Mouse (Mus musculus) forebrain, postnatal 0 days (tissue): Measurements from ENCODE around the gene Pjvk. TPM values are rescaled to one million over a fixed set of nuclear protein-coding genes. Genes with fewer than 3 reads are reported as not detected.
"Not testable (repeated sequence)": the region's sequence is repeated elsewhere in the genome, so short reads cannot be mapped to it uniquely, and the experiment has no call there.

ENCODE experiments used
- ATAC-seq: fragments of 200-750 bp; cut with Nextera tagmentation; 2 replicates; pipeline ENCODE4 v1.8.0; 2017; ENCODE audit warnings: mild to moderate bottlenecking, moderate library complexity
- DNase-seq: peaks from one replicate; pipeline ENCODE4 v3.0.0-alpha.2; 2015
- H3K27ac ChIP-seq: fragments of 300-500 bp; sonication (generic); 2 replicates; pipeline ENCODE4 v1.5.1; 2014; ENCODE audit warnings: low read depth, mild to moderate bottlenecking, antibody characterized with exemption, low read length, moderate library complexity, mixed read lengths
- H3K27me3 ChIP-seq: fragments of 300-500 bp; sonication (generic); 2 replicates; pipeline ENCODE4 v1.6.1; 2014; ENCODE audit warnings: mild to moderate bottlenecking, low read length, mixed read lengths; ENCODE audit not compliant: insufficient read depth
- H3K36me3 ChIP-seq: fragments of 300-500 bp; sonication (generic); 2 replicates; pipeline ENCODE4 v1.6.1; 2014; ENCODE audit warnings: mild to moderate bottlenecking, moderate library complexity; ENCODE audit not compliant: insufficient read depth
- H3K4me1 ChIP-seq: fragments of 300-500 bp; sonication (generic); 2 replicates; pipeline ENCODE4 v1.6.1; 2014; ENCODE audit warnings: antibody characterized with exemption; ENCODE audit not compliant: insufficient read depth
- H3K4me2 ChIP-seq: fragments of 300-500 bp; sonication (generic); 2 replicates; pipeline ENCODE4 v1.6.1; 2014; ENCODE audit warnings: low read depth, mild to moderate bottlenecking, moderate library complexity
- H3K4me3 ChIP-seq: fragments of 300-500 bp; sonication (generic); 2 replicates; pipeline ENCODE4 v1.5.1; 2014; ENCODE audit warnings: low read depth, low read length, mixed read lengths
- H3K9ac ChIP-seq: fragments of 300-500 bp; sonication (generic); 2 replicates; pipeline ENCODE4 v1.6.1; 2014; ENCODE audit warnings: mild to moderate bottlenecking
- H3K9me3 ChIP-seq: fragments of 300-500 bp; sonication (generic); 2 replicates; pipeline ENCODE4 v1.6.1; 2016; ENCODE audit warnings: low read length
- CTCF ChIP-seq: sonication (generic); IDR thresholded peaks from 2 replicates; pipeline ENCODE4 v1.5.1; 2016; ENCODE audit warnings: antibody characterized with exemption, control low read depth, low read depth
- WGBS: fragments of 180-500 bp; shearing (Covaris S2); extraction: QIAGEN DNeasy Blood & Tissue Kit; methylation state at CpG from one replicate; pipeline ENCODE4 v1.1.7; 2014; 5-methylcytosine and 5-hydroxymethylcytosine counted together
- polyA plus RNA-seq: library from polyadenylated mRNA; unstranded; fragments of >200 nt; fragmentation: Nextera tagmentation; extraction: Ambion mirVana; gene quantifications from 2 replicates; pipeline ENCODE4 v1.2.1, GENCODE M21; 2015
- total RNA-seq: library from RNA; depleted of rRNA; stranded (reverse); fragments of >200 nt; gene quantifications from 2 replicates; pipeline ENCODE4 v1.2.3, GENCODE M21; 2014

Pjvk gene
- total and polyA plus RNA-seq, 2 experiments from 2014 or later: 0.33 TPM; not detected in 1

DNA sequence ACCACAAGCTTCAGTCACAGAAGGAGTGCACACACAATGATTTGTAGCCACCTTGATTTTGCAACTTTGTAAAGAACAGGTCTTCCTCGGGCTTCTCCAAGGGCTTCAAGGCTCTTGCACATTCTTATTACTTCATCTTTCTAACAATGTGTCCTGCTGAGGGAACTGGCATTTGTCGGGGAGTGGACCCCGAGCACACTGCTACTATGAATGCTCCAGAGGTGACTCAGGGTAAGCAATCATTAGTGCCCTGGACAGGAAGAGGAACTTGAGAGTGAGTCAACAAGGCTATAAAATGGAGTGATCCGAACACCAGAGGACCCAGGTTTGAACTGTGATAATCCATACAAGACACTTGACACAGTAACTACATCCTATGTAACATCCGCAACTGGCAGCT lies 28.1 kb upstream of the Pjvk start:
- TF ChIP-seq CTCF: no peak
- WGBS: 94% methylated on average over 5 of the region's 5 CpGs
- ATAC-seq (no peak), DNase-seq (no peak)
- Histone ChIP-seq H3K4me2 (no peak overlapping the region), H3K27me3 (no peaks in the 10 kb centered on the region), H3K9ac (no peak overlapping the region), H3K9me3 (no peaks in the 10 kb centered on the region), H3K4me3 (no peak overlapping the region), H3K27ac (no peak overlapping the region), H3K4me1 (no peaks in the 10 kb centered on the region), H3K36me3 (peaks cover 16% of the 10 kb centered on the region; the same call in 1 of the 2 replicates)

DNA sequence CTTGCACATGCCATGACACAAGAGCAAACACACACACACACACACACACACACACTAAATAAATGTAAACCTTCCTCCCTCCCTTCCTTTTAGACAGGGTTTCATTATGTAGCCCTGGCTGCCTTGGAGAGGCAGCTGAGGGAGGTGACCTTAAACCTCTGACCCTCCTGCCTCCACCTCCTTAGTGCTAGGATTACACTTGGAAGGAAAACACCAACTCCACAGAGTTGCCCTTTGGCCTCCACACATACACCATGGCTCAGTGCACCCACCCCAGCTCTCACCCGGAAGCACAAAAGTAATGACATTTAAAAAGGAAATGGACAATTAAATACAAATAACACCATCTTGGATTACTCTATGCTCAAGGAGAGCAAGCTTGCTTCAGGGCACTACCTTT lies 26.6 kb upstream of the Pjvk start:
- no peak for TF ChIP-seq CTCF
- no peaks in the 10 kb centered on the region for H3K4me1 ChIP-seq
- no peaks in the 10 kb centered on the region for H3K9me3 ChIP-seq
- ATAC-seq: no peak
- peaks cover 25% of the 10 kb centered on the region; the same call in 1 of the 2 replicates for H3K36me3 ChIP-seq
- no peak overlapping the region for H3K27ac ChIP-seq
- H3K27me3 ChIP-seq: no peaks in the 10 kb centered on the region
- no peak overlapping the region for H3K4me3 ChIP-seq
- H3K9ac ChIP-seq: no peak overlapping the region
- no peak for DNase-seq
- WGBS: 91% methylated on average over 1 of the region's 1 CpGs
- H3K4me2 ChIP-seq: no peak overlapping the region

GRCm38 (mm10) chr2:76622316-76622715 lies 26.0 kb upstream of the Pjvk start:
- H3K9ac ChIP-seq, H3K4me1 ChIP-seq, H3K27ac ChIP-seq, H3K27me3 ChIP-seq, H3K4me2 ChIP-seq, H3K9me3 ChIP-seq, ATAC-seq, DNase-seq, H3K4me3 ChIP-seq: not testable (repeated sequence)
- 98% methylated on average over 2 of the region's 2 CpGs for WGBS
- peaks cover 25% of the 10 kb centered on the region for H3K36me3 ChIP-seq

DNA sequence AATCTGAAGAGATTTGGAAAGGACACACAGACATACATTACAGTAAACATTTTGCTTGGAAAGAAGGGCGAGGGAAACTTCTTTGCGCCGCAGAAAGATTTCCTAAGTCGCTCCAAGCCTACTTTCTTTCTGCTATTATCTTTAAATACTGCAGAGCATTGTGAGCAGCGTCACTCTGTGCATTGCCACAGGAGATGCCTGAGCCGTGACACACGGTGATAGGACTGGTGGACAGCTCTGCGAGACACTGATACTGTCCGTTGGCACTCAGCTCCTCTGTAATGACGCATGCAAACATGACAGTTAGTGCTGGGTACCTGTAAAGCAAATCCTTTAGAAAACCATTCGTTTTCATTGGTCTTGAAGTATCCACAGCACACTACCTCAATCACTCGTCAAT lies 18.0 kb upstream of the Pjvk start:
- peaks cover 70% of the 10 kb centered on the region for H3K36me3 ChIP-seq
- no peaks in the 10 kb centered on the region for H3K4me1 ChIP-seq
- H3K9ac ChIP-seq: no peak overlapping the region
- no peak for ATAC-seq
- no peaks in the 10 kb centered on the region for H3K9me3 ChIP-seq
- TF ChIP-seq CTCF: no peak
- no peak overlapping the region for H3K4me3 ChIP-seq
- H3K4me2 ChIP-seq: no peak overlapping the region
- WGBS: 96% methylated on average over 12 of the region's 12 CpGs
- H3K27me3 ChIP-seq: no peaks in the 10 kb centered on the region
- no peak overlapping the region for H3K27ac ChIP-seq
- DNase-seq: no peak

DNA sequence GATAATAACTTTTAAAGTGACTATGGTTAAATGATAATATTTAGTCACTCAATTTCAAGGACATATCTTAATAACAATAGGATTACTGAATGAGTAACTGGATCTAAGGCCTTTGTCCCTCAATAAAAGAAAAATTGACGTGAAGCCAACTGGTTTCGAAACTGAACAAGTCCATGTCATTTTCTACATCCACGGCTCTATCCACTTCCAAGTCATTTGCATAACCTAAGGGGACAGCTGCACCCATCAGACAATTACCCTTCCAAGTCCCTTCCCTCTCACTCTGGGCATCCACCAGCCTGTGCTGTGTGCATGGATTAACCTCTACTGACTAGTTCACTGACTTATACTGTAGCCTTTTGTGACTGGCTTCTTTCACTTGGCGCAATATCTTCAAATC lies 16.7 kb upstream of the Pjvk start:
- no peaks in the 10 kb centered on the region for H3K9me3 ChIP-seq
- whole genome bisulfite sequencing: 63% methylated on average over 4 of the region's 4 CpGs
- TF ChIP-seq CTCF: no peak

GRCm38 (mm10) chr2:76639637-76640036 lies 8.6 kb upstream of the Pjvk start:
- no peak overlapping the region for H3K9ac ChIP-seq
- DNase-seq: no peak
- 94% methylated on average over 2 of the region's 2 CpGs for WGBS
- no peaks in the 10 kb centered on the region for H3K9me3 ChIP-seq
- peaks cover 57% of the 10 kb centered on the region for H3K36me3 ChIP-seq
- ATAC-seq: no peak
- H3K4me3 ChIP-seq: no peak overlapping the region
- no peak overlapping the region for H3K27ac ChIP-seq
- H3K4me1 ChIP-seq: no peaks in the 10 kb centered on the region
- H3K27me3 ChIP-seq: no peaks in the 10 kb centered on the region
- H3K4me2 ChIP-seq: no peak overlapping the region
- no peak for TF ChIP-seq CTCF

More for the DNA sequence above, 16.7 kb upstream of the Pjvk start:
- Histone ChIP-seq H3K9ac (no peak overlapping the region), H3K36me3 (peaks cover 73% of the 10 kb centered on the region), H3K4me1 (no peaks in the 10 kb centered on the region), H3K27ac (no peak overlapping the region), H3K27me3 (no peaks in the 10 kb centered on the region), H3K4me2 (no peak overlapping the region), H3K4me3 (no peak overlapping the region)
- ATAC-seq (no peak), DNase-seq (no peak)

GRCm38 (mm10) chr2:76643801-76644200 lies 4.5 kb upstream of the Pjvk start:
- H3K9ac ChIP-seq: no peak overlapping the region
- H3K4me2 ChIP-seq: no peak overlapping the region
- H3K36me3 ChIP-seq: peaks cover 28% of the 10 kb centered on the region
- H3K4me1 ChIP-seq: peaks cover under 1% of the 10 kb centered on the region; the same call in 1 of the 2 replicates
- no peak overlapping the region for H3K4me3 ChIP-seq
- no peaks in the 10 kb centered on the region for H3K9me3 ChIP-seq
- no peak for TF ChIP-seq CTCF
- DNase-seq (no peak), ATAC-seq (no peak)
- no peak overlapping the region for H3K27ac ChIP-seq
- H3K27me3 ChIP-seq: no peaks in the 10 kb centered on the region

GRCm38 (mm10) chr2:76647441-76647869 lies 821 bp upstream of the Pjvk start:
- H3K9me3 ChIP-seq: no peaks in the 10 kb centered on the region
- DNase-seq (no peak), ATAC-seq (peak; percentile 30)
- H3K36me3 ChIP-seq: peaks cover 8% of the 10 kb centered on the region
- H3K27me3 ChIP-seq: no peaks in the 10 kb centered on the region
- 2% methylated on average over 27 of the region's 32 CpGs for WGBS
- H3K27ac ChIP-seq: peak overlapping the region; percentile 82
- peak overlapping the region; percentile 80 for H3K9ac ChIP-seq
- H3K4me1 ChIP-seq: peaks cover 3% of the 10 kb centered on the region; the same call in 1 of the 2 replicates
- TF ChIP-seq CTCF: no peak
- peak overlapping the region; percentile 67 for H3K4me3 ChIP-seq
- H3K4me2 ChIP-seq: peak overlapping the region; percentile 71
